Mouse (Mus musculus) limb, embryonic 13.5 days (tissue): ENCODE results near the gene Cks1b. TPM values are rescaled to one million over a fixed set of nuclear protein-coding genes. Genes with fewer than 3 reads are reported as not detected.

Experiments
- ATAC-seq: fragments of 200-750 bp; cut with Nextera tagmentation; 2 replicates; pipeline ENCODE4 v1.8.0; 2017; ENCODE audit warnings: low read depth, moderate number of reproducible peaks, moderate TSS enrichment; ENCODE audit not compliant: low FRiP score
- H3K27ac ChIP-seq: fragments of 300-500 bp; sonication (generic); 2 replicates; pipeline ENCODE4 v1.5.1; 2015; ENCODE audit warnings: inconsistent platforms, mild to moderate bottlenecking, moderate library complexity
- H3K27me3 ChIP-seq: fragments of 300-500 bp; sonication (generic); 2 replicates; pipeline ENCODE4 v1.6.1; 2015; ENCODE audit warnings: mild to moderate bottlenecking, inconsistent platforms
- H3K36me3 ChIP-seq: fragments of 300-500 bp; sonication (generic); 2 replicates; pipeline ENCODE4 v1.6.1; 2015; ENCODE audit warnings: inconsistent platforms, mild to moderate bottlenecking, moderate library complexity
- H3K4me1 ChIP-seq: fragments of 300-500 bp; sonication (generic); 2 replicates; pipeline ENCODE4 v1.6.1; 2015; ENCODE audit warnings: inconsistent platforms
- H3K4me2 ChIP-seq: fragments of 300-500 bp; sonication (generic); replicated peaks from 2 replicates; pipeline ENCODE4 v1.6.1; 2015; ENCODE audit warnings: inconsistent platforms, mild to moderate bottlenecking, moderate library complexity
- H3K4me3 ChIP-seq: fragments of 300-500 bp; sonication (generic); 2 replicates; pipeline ENCODE4 v1.5.1; 2015; ENCODE audit warnings: moderate library complexity, mild to moderate bottlenecking, inconsistent platforms
- H3K9ac ChIP-seq: fragments of 300-500 bp; sonication (generic); 2 replicates; pipeline ENCODE4 v1.6.1; 2015; ENCODE audit warnings: mild to moderate bottlenecking, inconsistent platforms
- H3K9me3 ChIP-seq: fragments of 300-500 bp; sonication (generic); 2 replicates; pipeline ENCODE4 v1.6.1; 2016; ENCODE audit warnings: inconsistent platforms
- WGBS: fragments of 180-500 bp; shearing (Covaris S2); methylation state at CpG from one replicate; pipeline ENCODE4 v1.1.7; 2015; 5-methylcytosine and 5-hydroxymethylcytosine counted together
- polyA plus RNA-seq: library from polyadenylated mRNA; unstranded; fragments of >200 nt; fragmentation: Nextera tagmentation; extraction: Ambion mirVana; gene quantifications from 2 replicates; pipeline ENCODE4 v1.2.1, GENCODE M21; 2015

Cks1b gene
- polyA plus RNA-seq, 1 experiment from 2014 or later = 508 TPM

GRCm38 (mm10) chr3:89409701-89410100 lies 8.5 kb downstream of the Cks1b start:
- no peak overlapping the region for H3K4me3 ChIP-seq
- no peak for ATAC-seq
- H3K4me2 ChIP-seq = no peak overlapping the region
- H3K27me3 ChIP-seq = no peaks in the 10 kb centered on the region
- 92% methylated on average over 3 of the region's 3 CpGs for WGBS
- no peak overlapping the region for H3K27ac ChIP-seq
- no peaks in the 10 kb centered on the region for H3K9me3 ChIP-seq
- H3K4me1 ChIP-seq = peaks cover 8% of the 10 kb centered on the region
- peaks cover 52% of the 10 kb centered on the region for H3K36me3 ChIP-seq
- no peak overlapping the region for H3K9ac ChIP-seq

DNA sequence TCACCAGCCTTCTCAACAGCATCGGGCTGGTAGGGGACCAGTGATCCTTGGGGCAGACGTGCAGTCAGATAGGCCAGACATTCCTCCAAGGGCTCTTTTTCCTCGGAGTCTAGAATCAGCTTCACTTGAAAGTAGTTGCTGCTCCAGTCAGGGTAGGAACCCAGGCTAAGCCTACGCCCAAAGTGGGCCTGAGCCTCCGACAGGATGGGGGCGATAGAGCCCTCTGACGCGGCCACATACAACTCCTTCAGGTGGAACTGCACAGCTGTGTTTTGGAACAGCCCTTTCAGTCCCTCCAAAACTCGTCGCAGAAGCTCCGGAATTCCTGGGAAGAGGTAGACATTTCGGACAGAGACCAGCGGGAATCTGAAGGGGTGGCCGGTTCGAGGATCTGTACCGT lies 9.7 kb downstream of the Cks1b start:
- no peak for ATAC-seq
- H3K4me1 ChIP-seq = peaks cover 8% of the 10 kb centered on the region
- no peak overlapping the region for H3K4me3 ChIP-seq
- WGBS = 60% methylated on average over 16 of the region's 16 CpGs
- no peaks in the 10 kb centered on the region for H3K9me3 ChIP-seq
- H3K27me3 ChIP-seq = no peaks in the 10 kb centered on the region
- H3K9ac ChIP-seq = no peak overlapping the region
- H3K27ac ChIP-seq = no peak overlapping the region
- H3K36me3 ChIP-seq = peaks cover 49% of the 10 kb centered on the region
- H3K4me2 ChIP-seq = no peak overlapping the region

GRCm38 (mm10) chr3:89406887-89407286 lies 11.3 kb downstream of the Cks1b start:
- Histone ChIP-seq H3K27ac (no peak overlapping the region), H3K9ac (no peak overlapping the region), H3K4me2 (no peak overlapping the region), H3K4me3 (no peak overlapping the region), H3K4me1 (peaks cover 8% of the 10 kb centered on the region), H3K36me3 (peaks cover 59% of the 10 kb centered on the region), H3K27me3 (no peaks in the 10 kb centered on the region), H3K9me3 (no peaks in the 10 kb centered on the region)
- WGBS = 85% methylated on average over 6 of the region's 6 CpGs
- no peak for ATAC-seq

DNA sequence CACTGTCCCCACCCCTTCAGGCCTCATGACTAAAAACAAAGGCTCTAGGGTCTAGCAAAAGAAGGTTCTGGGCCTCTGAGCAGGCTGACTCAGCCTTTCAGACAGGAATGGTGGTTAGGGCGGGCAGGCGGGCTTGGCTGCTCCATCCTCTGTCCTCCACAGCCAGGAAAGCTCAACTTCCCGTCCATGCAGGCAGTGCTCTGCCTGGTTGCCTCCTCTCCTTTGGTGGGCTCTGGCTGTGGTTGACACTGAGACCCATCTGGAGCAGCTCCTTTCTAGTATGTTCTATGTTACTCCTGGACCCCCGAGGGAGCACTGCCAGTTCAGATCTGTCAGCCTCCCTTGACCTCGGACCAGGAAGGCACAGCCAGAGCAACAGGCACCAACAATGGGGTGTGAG lies 15.5 kb downstream of the Cks1b start, which contains the start of gene Lenep:
TSS of gene Lenep (minus strand) at position 101 of the 400 bp plus-strand sequence.
- Histone ChIP-seq H3K27me3 (no peaks in the 10 kb centered on the region), H3K9ac (0 out of 2 replicates have a peak within 1 kb of the TSS, but pooled peaks have one; percentile 8), H3K4me1 (no peaks in the 10 kb centered on the region), H3K27ac (no peak within 1 kb of the TSS), H3K4me2 (no peak within 1 kb of the TSS), H3K9me3 (no peaks in the 10 kb centered on the region), H3K4me3 (no peak within 1 kb of the TSS), H3K36me3 (peaks cover 50% of the 10 kb centered on the region)
- WGBS = 78% methylated on average over 5 of the region's 5 CpGs
- no peak for ATAC-seq

DNA sequence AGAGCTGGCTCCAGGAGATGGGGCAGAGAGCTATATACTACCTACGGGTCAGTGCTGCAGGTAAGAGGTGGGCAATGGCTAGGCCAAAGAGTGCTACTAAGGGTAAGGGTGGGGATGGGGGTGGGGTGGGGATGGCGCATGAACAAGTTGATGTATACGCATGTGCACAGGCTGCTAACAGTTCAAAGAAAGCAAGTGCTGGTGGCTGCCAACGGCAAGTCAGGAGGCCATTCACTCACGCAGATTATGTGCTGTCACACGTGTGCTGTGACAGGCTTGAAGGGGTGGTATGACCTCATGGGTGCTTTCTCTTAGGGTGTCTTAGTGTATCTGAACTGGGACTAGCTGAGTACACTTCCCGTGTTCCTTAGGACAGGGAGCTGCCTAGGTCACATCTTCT lies 16.9 kb downstream of the Cks1b start:
- Histone ChIP-seq H3K27me3 (no peaks in the 10 kb centered on the region), H3K27ac (no peak overlapping the region), H3K4me3 (no peak overlapping the region), H3K36me3 (peaks cover 41% of the 10 kb centered on the region), H3K9ac (no peak overlapping the region), H3K9me3 (no peaks in the 10 kb centered on the region), H3K4me1 (peaks cover 7% of the 10 kb centered on the region), H3K4me2 (no peak overlapping the region)
- WGBS = 93% methylated on average over 7 of the region's 7 CpGs
- ATAC-seq = no peak

DNA sequence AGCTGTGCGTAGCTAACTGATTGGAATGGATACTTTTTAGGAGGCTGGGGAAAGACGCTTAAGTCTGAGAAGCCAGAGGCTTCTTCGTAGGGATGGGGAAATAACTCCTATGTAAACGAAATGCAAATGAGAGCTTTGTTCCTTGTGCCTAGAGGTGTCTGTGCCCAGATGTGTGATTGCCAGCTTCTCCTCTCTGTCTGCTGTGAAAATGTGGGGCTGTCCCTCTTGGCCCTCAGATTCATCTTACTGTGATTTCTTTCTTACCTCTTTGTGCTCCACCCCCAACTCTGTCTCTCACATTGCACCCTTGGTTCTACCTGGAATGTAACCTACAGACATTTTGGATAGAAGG lies 21.6 kb downstream of the Cks1b start:
- Histone ChIP-seq H3K4me1 (peaks cover 45% of the 10 kb centered on the region), H3K27me3 (peaks cover 13% of the 10 kb centered on the region), H3K27ac (peak overlapping the region; percentile 80), H3K36me3 (peaks cover 3% of the 10 kb centered on the region; the same call in 1 of the 2 replicates), H3K9me3 (no peaks in the 10 kb centered on the region), H3K4me3 (peak overlapping the region; percentile 59), H3K9ac (peak overlapping the region; percentile 68), H3K4me2 (peak overlapping the region; percentile 98)
- no peak for ATAC-seq
- 0% methylated on average over 4 of the region's 4 CpGs for WGBS

DNA sequence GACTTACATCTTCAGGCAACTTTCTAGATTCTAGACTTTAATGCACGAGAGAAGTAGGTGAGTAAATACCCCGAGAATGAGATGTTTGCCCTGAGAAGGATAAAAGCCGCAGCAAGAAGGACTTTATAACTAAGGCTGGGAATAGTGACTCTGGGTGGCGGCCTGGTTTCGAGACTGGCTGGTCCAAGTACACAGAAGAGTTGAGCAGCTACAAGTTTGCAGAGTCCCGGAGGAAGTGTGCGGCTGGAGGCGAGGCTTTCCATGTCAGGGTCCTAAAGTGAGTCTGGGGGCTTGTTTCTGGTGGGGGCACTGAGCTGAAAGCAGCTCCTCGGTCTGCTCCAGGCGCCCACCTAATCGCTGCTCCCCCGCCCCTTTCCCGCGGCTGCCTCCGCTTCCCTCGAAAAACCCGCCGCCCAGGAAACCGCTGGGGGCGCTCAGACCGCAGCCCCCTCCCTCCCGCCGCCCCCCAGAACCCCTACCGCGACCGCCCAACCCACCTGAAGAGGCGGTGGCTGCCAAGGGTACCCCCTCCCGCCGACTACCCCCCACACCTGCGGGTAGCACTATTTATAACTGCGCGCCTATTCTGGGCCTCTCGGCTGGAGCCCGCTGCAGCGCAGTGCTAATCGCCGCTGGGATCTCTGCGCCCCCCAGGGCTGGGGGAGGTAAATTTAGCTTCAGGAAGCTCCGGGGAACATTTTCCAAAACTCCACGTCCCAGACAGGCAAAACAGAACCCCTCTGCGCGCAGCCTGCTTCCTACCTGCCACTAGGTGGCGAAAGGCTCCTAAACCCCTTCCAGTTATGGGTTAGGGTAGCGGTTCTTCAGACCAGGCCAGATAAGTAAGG lies 22.2 kb downstream of the Cks1b start:
- peak overlapping the region; percentile 68 for H3K9ac ChIP-seq
- no peaks in the 10 kb centered on the region for H3K9me3 ChIP-seq
- H3K36me3 ChIP-seq = no peaks in the 10 kb centered on the region
- peaks cover 51% of the 10 kb centered on the region for H3K4me1 ChIP-seq
- H3K27me3 ChIP-seq = peaks cover 19% of the 10 kb centered on the region
- peak; percentile 31; the same call in 1 of the 2 replicates for ATAC-seq
- peak overlapping the region; percentile 98 for H3K4me2 ChIP-seq
- peak overlapping the region; percentile 80 for H3K27ac ChIP-seq
- peak overlapping the region; percentile 59 for H3K4me3 ChIP-seq
- under 1% methylated on average over 39 of the region's 44 CpGs for WGBS

- no peaks in the 10 kb centered on the region for H3K9me3 ChIP-seq
- H3K4me1 ChIP-seq = peaks cover 56% of the 10 kb centered on the region
- H3K4me3 ChIP-seq = peak overlapping the region; percentile 59
- peak overlapping the region; percentile 80 for H3K27ac ChIP-seq
- H3K36me3 ChIP-seq = no peaks in the 10 kb centered on the region
- H3K4me2 ChIP-seq = peak overlapping the region; percentile 98
- 1% methylated on average over 10 of the region's 10 CpGs for WGBS
- peaks cover 24% of the 10 kb centered on the region for H3K27me3 ChIP-seq
- no peak for ATAC-seq
- peak overlapping the region; percentile 68 for H3K9ac ChIP-seq
Measured at GRCm38 (mm10) chr3:89395419-89395805, 22.8 kb downstream of the Cks1b start.

DNA sequence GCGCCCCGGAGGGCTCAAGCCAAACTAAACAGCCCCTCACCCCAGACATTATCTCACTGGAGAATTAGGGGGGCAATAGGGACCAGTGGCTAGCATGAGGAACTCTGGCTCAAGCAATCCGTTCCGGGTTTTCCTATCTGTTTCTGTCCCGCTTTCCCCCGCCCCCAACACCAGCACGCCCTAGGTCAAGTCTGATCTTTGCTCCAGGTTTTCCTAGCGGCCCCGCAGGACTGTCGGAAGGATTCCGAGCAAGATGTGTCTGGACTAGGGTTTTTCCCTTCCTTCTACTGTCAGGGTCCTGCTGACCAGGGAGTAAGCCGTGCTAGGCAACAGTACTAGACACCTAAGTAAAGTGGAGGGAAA lies 23.3 kb downstream of the Cks1b start:
- peak; percentile 9; the same call in 1 of the 2 replicates for ATAC-seq
- peak overlapping the region; percentile 98 for H3K4me2 ChIP-seq
- H3K27me3 ChIP-seq = peaks cover 24% of the 10 kb centered on the region
- H3K36me3 ChIP-seq = no peaks in the 10 kb centered on the region
- peak overlapping the region; percentile 68 for H3K9ac ChIP-seq
- H3K4me3 ChIP-seq = peak overlapping the region; percentile 59
- peak overlapping the region; percentile 80 for H3K27ac ChIP-seq
- H3K9me3 ChIP-seq = no peaks in the 10 kb centered on the region
- WGBS = under 1% methylated on average over 12 of the region's 12 CpGs
- peaks cover 56% of the 10 kb centered on the region for H3K4me1 ChIP-seq

GRCm38 (mm10) chr3:89394006-89394893 lies 23.9 kb downstream of the Cks1b start, which contains the start of gene Zbtb7b:
TSS of gene Zbtb7b (minus strand) at chr3:89394776.
- H3K27me3 ChIP-seq = peaks cover 24% of the 10 kb centered on the region
- peak; percentile 21 for ATAC-seq
- H3K27ac ChIP-seq = peak within 1 kb of the TSS; percentile 80
- WGBS = under 1% methylated on average over 42 of the region's 42 CpGs
- H3K4me1 ChIP-seq = peaks cover 56% of the 10 kb centered on the region
- peak within 1 kb of the TSS; percentile 68 for H3K9ac ChIP-seq
- H3K4me2 ChIP-seq = peak within 1 kb of the TSS; percentile 98
- H3K9me3 ChIP-seq = no peaks in the 10 kb centered on the region
- peak within 1 kb of the TSS; percentile 59 for H3K4me3 ChIP-seq
- no peaks in the 10 kb centered on the region for H3K36me3 ChIP-seq

GRCm38 (mm10) chr3:89393605-89394004 lies 24.6 kb downstream of the Cks1b start:
- Histone ChIP-seq H3K4me3 (peak overlapping the region; percentile 59), H3K27me3 (peaks cover 24% of the 10 kb centered on the region), H3K4me1 (peaks cover 56% of the 10 kb centered on the region), H3K9me3 (no peaks in the 10 kb centered on the region), H3K27ac (peak overlapping the region; percentile 75), H3K36me3 (no peaks in the 10 kb centered on the region), H3K4me2 (peak overlapping the region; percentile 98), H3K9ac (peak overlapping the region; percentile 68)
- ATAC-seq = peak; percentile 91
- under 1% methylated on average over 15 of the region's 15 CpGs for WGBS

DNA sequence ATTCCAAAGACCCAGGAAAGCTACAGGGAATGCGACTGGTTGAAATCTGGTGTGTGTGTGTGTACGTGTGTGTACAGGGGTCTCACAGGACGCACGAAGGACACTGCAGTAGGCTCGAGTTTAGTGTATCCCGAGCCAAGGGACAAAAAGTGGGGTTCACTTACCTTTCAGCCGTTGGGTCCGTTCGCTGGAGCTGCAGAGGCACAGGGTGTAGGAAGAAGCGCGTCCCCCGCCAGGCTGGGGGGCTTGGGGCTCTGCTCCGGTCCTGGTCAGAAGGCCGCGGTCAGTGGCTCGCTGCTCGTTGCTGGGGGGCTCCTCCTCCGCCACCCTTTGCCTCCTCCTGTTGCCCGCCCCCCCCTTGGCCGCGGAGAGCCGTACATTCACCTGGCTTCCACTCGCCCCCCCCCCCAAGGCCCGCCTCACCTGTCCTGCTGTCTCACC lies 25.3 kb downstream of the Cks1b start:
- Histone ChIP-seq H3K4me3 (peak overlapping the region; percentile 59), H3K27me3 (peaks cover 24% of the 10 kb centered on the region), H3K9me3 (no peaks in the 10 kb centered on the region), H3K27ac (no peak overlapping the region), H3K9ac (peak overlapping the region; percentile 65), H3K4me1 (peaks cover 58% of the 10 kb centered on the region), H3K4me2 (peak overlapping the region; percentile 98), H3K36me3 (no peaks in the 10 kb centered on the region)
- ATAC-seq = no peak
- 0% methylated on average over 18 of the region's 24 CpGs for WGBS
